Comparison of ENCODE assay signal across 8 mouse cellular contexts in genomic region chr8:119440250-119440951, GRCm38 (mm10). TPM values are rescaled to one million over a fixed set of nuclear protein-coding genes. Genes with fewer than 3 reads are reported as not detected.
A peak's percentile ranks its signal among the peaks of the same experiment; 100 is the strongest.
DNase-seq lines count a peak whose midpoint lies in the region; ATAC-seq and TF ChIP-seq lines count a peak whose summit lies in the region.

No protein-coding gene starts in this region.

- no peaks in the 10 kb centered on the region for H3K36me3 ChIP-seq in ES-Bruce4 (ENCODE audit: control insufficient read depth, insufficient read depth, low read length, poor library complexity, severe bottlenecking)
- no peaks in the 10 kb centered on the region for H3K36me3 ChIP-seq in embryonic facial prominence, embryonic 14.5 days (ENCODE audit: control insufficient read depth, insufficient read depth, low read length)
- H3K36me3 ChIP-seq in heart, embryonic 11.5 days (ENCODE audit: control insufficient read depth, insufficient read depth, low read length): no peaks in the 10 kb centered on the region
- H3K36me3 ChIP-seq in kidney, embryonic 14.5 days (ENCODE audit: control insufficient read depth, insufficient read depth, low read length): no peaks in the 10 kb centered on the region
- peaks cover 11% of the 10 kb centered on the region for H3K36me3 ChIP-seq in liver, embryonic 16.5 days (ENCODE audit: control insufficient read depth, insufficient read depth)
- H3K36me3 ChIP-seq in neural tube, embryonic 15.5 days: no peaks in the 10 kb centered on the region

- no peak overlapping the region for H3K4me3 ChIP-seq in ES-Bruce4 (ENCODE audit: low read depth, low read length)
- no peak overlapping the region for H3K4me3 ChIP-seq in embryonic facial prominence, embryonic 14.5 days (ENCODE audit: low read depth, low read length)
- H3K4me3 ChIP-seq in heart, embryonic 11.5 days (ENCODE audit: low read depth, low read length): no peak overlapping the region
- H3K4me3 ChIP-seq in kidney, embryonic 14.5 days (ENCODE audit: low read length): no peak overlapping the region
- no peak overlapping the region for H3K4me3 ChIP-seq in liver, embryonic 16.5 days (ENCODE audit: low read depth, low read length)
- no peak overlapping the region for H3K4me3 ChIP-seq in neural tube, embryonic 15.5 days (replicated peaks)

- no peak overlapping the region for H3K9ac ChIP-seq in ES-Bruce4 (ENCODE audit: low read depth, poor library complexity, severe bottlenecking)
- H3K9ac ChIP-seq in embryonic facial prominence, embryonic 14.5 days (ENCODE audit: low read depth, low read length): no peak overlapping the region
- no peak overlapping the region for H3K9ac ChIP-seq in heart, embryonic 11.5 days (ENCODE audit: low read depth, low read length)
- no peak overlapping the region for H3K9ac ChIP-seq in kidney, embryonic 14.5 days (ENCODE audit: low read depth, low read length)
- H3K9ac ChIP-seq in liver, embryonic 16.5 days (ENCODE audit: low read depth, low read length): no peak overlapping the region
- H3K9ac ChIP-seq in neural tube, embryonic 15.5 days (replicated peaks): no peak overlapping the region

- ATAC-seq in embryonic facial prominence, embryonic 14.5 days (ENCODE audit: low read depth): peak; percentile 60
- ATAC-seq in heart, embryonic 11.5 days (replicated peaks; ENCODE audit: insufficient number of reproducible peaks, low FRiP score, low TSS enrichment): no peak
- peak; percentile 76 for ATAC-seq in kidney, embryonic 14.5 days (ENCODE audit: low FRiP score, low TSS enrichment)
- ATAC-seq in liver, embryonic 16.5 days (ENCODE audit: low read depth): peak; percentile 22
- ATAC-seq in neural tube, embryonic 15.5 days (ENCODE audit: low FRiP score): 0 out of 2 replicates have a peak, but pooled peaks have one; percentile 25

- TF ChIP-seq POLR2A in ES-Bruce4 (IDR thresholded peaks at IDR 0.05; ENCODE audit: insufficient read depth, low read length): no peak

- TF ChIP-seq CTCF in ES-Bruce4 (IDR thresholded peaks at IDR 0.05; ENCODE audit: low read depth, low read length): peak; percentile 55

- no peak overlapping the region for H3K27ac ChIP-seq in ES-Bruce4 (ENCODE audit: insufficient read depth, low read length)
- peak overlapping the region; percentile 63 for H3K27ac ChIP-seq in embryonic facial prominence, embryonic 14.5 days (replicated peaks; ENCODE audit: low read depth, low read length)
- no peak overlapping the region for H3K27ac ChIP-seq in heart, embryonic 11.5 days (ENCODE audit: low read depth, low read length)
- H3K27ac ChIP-seq in kidney, embryonic 14.5 days (ENCODE audit: low read depth, low read length): peak overlapping the region; percentile 37; the same call in 1 of the 2 replicates
- H3K27ac ChIP-seq in liver, embryonic 16.5 days (ENCODE audit: low read length): no peak overlapping the region
- H3K27ac ChIP-seq in neural tube, embryonic 15.5 days (replicated peaks): peak overlapping the region; percentile 28; the same call in 1 of the 2 replicates

- H3K27me3 ChIP-seq in ES-Bruce4 (ENCODE audit: control insufficient read depth, insufficient read depth, low read length, poor library complexity, severe bottlenecking): no peaks in the 10 kb centered on the region
- no peaks in the 10 kb centered on the region for H3K27me3 ChIP-seq in embryonic facial prominence, embryonic 14.5 days (replicated peaks; ENCODE audit: control insufficient read depth, insufficient read depth, low read length)
- peaks cover 21% of the 10 kb centered on the region for H3K27me3 ChIP-seq in heart, embryonic 11.5 days (ENCODE audit: control insufficient read depth, insufficient read depth, low read length)
- H3K27me3 ChIP-seq in kidney, embryonic 14.5 days (ENCODE audit: control insufficient read depth, insufficient read depth, low read length): peaks cover 4% of the 10 kb centered on the region; the same call in 1 of the 2 replicates
- H3K27me3 ChIP-seq in liver, embryonic 16.5 days (ENCODE audit: control insufficient read depth, insufficient read depth, low read depth, low read length): 0 out of 2 replicates have a peak, but pooled peaks cover under 1% of the 10 kb centered on the region
- peaks cover 3% of the 10 kb centered on the region for H3K27me3 ChIP-seq in neural tube, embryonic 15.5 days (replicated peaks)

- DNase-seq in adrenal gland, adult 8-10 months: peak; percentile 86
- peak; percentile 90 for DNase-seq in embryonic facial prominence, embryonic 14.5 days (ENCODE audit: low spot score)
- peak; percentile 71 for DNase-seq in urinary bladder, postnatal 25 days (ENCODE audit: low spot score)

- no peaks in the 10 kb centered on the region for H3K4me1 ChIP-seq in ES-Bruce4 (ENCODE audit: control insufficient read depth, insufficient read depth, low read length)
- peaks cover 9% of the 10 kb centered on the region for H3K4me1 ChIP-seq in embryonic facial prominence, embryonic 14.5 days (ENCODE audit: control insufficient read depth, insufficient read depth, low read length)
- H3K4me1 ChIP-seq in heart, embryonic 11.5 days (ENCODE audit: control insufficient read depth, insufficient read depth, low read length): peaks cover 9% of the 10 kb centered on the region; the same call in 1 of the 2 replicates
- H3K4me1 ChIP-seq in kidney, embryonic 14.5 days (ENCODE audit: control insufficient read depth, insufficient read depth, low read length): peaks cover 26% of the 10 kb centered on the region
- H3K4me1 ChIP-seq in liver, embryonic 16.5 days (ENCODE audit: control insufficient read depth, low read depth, low read length): peaks cover 8% of the 10 kb centered on the region
- H3K4me1 ChIP-seq in neural tube, embryonic 15.5 days: peaks cover 19% of the 10 kb centered on the region

- 14% methylated on average over 16 of the region's 16 CpGs for WGBS in embryonic facial prominence, embryonic 14.5 days
- WGBS in heart, embryonic 11.5 days (ENCODE audit: insufficient replicate concordance): 13% methylated on average over 16 of the region's 16 CpGs
- 16% methylated on average over 16 of the region's 16 CpGs for WGBS in kidney, embryonic 14.5 days
- WGBS in liver, embryonic 16.5 days (ENCODE audit: insufficient replicate concordance): 21% methylated on average over 16 of the region's 16 CpGs
- 13% methylated on average over 16 of the region's 16 CpGs for WGBS in neural tube, embryonic 15.5 days

- H3K9me3 ChIP-seq in ES-Bruce4 (replicated peaks; ENCODE audit: control insufficient read depth, insufficient read depth, low read length, poor library complexity, severe bottlenecking): no peaks in the 10 kb centered on the region
- H3K9me3 ChIP-seq in embryonic facial prominence, embryonic 14.5 days (ENCODE audit: control insufficient read depth, low read length): no peaks in the 10 kb centered on the region
- H3K9me3 ChIP-seq in heart, embryonic 11.5 days (replicated peaks; ENCODE audit: control insufficient read depth, low read length): no peaks in the 10 kb centered on the region
- H3K9me3 ChIP-seq in kidney, embryonic 14.5 days (ENCODE audit: control insufficient read depth, low read length): no peaks in the 10 kb centered on the region
- no peaks in the 10 kb centered on the region for H3K9me3 ChIP-seq in liver, embryonic 16.5 days (replicated peaks; ENCODE audit: control insufficient read depth, low read length)
- no peaks in the 10 kb centered on the region for H3K9me3 ChIP-seq in neural tube, embryonic 15.5 days (replicated peaks)

- H3K4me2 ChIP-seq in embryonic facial prominence, embryonic 14.5 days (ENCODE audit: low read depth, low read length): peak overlapping the region; percentile 28; the same call in 1 of the 2 replicates
- H3K4me2 ChIP-seq in heart, embryonic 11.5 days: peak overlapping the region; percentile 48
- peak overlapping the region; percentile 10; the same call in 1 of the 2 replicates for H3K4me2 ChIP-seq in kidney, embryonic 14.5 days (replicated peaks; ENCODE audit: low read depth, low read length)
- peak overlapping the region; percentile 39 for H3K4me2 ChIP-seq in liver, embryonic 16.5 days (ENCODE audit: low read depth, low read length)
- H3K4me2 ChIP-seq in neural tube, embryonic 15.5 days: peak overlapping the region; percentile 23

- peak; percentile 58; the same call in 1 of the 2 replicates for TF ChIP-seq EP300 in ES-Bruce4 (IDR thresholded peaks at IDR 0.05; ENCODE audit: insufficient read depth, low read depth, low read length)

RNA-seq across cellular contexts. Expression of gene Necab2, which starts 6.1 kb away (rescaled TPM):
- polyA plus RNA-seq in ES-Bruce4 (2011; ENCODE audit: insufficient read depth, insufficient read length, low read depth, missing spikeins): 3.8 and 4.3 TPM in 2 replicates
- total RNA-seq in adrenal gland, adult 8-10 months (2022): 10 to 100 TPM in 3 of 4 experiments, 1 to 10 TPM in 1; 9.9 to 13.7 (median 11.9) TPM
- polyA plus RNA-seq in embryonic facial prominence, embryonic 14.5 days (2014; fragmentation: Nextera tagmentation; extraction: Ambion mirVana): 3.2 and 3.7 TPM in 2 replicates
- polyA plus RNA-seq in heart, embryonic 11.5 days (2014; fragmentation: Nextera tagmentation; extraction: Ambion mirVana): 1.4 and 2.0 TPM in 2 replicates
- 4.6 and 5.0 TPM in 2 replicates for polyA plus RNA-seq in kidney, embryonic 14.5 days (2014; fragmentation: Nextera tagmentation; extraction: Ambion mirVana)
- 0.04 TPM in 1 of 2 replicates, not detected in the other for polyA plus RNA-seq in liver, embryonic 16.5 days (2015; fragmentation: Nextera tagmentation; extraction: Ambion mirVana)
- 35.3 and 45.3 TPM in 2 replicates for polyA plus RNA-seq in neural tube, embryonic 15.5 days (2015; fragmentation: Nextera tagmentation; extraction: Ambion mirVana)

RNA-seq across cellular contexts. Expression of gene Osgin1, which starts 6.5 kb away (rescaled TPM):
- polyA plus RNA-seq in ES-Bruce4 (2011; ENCODE audit: insufficient read depth, insufficient read length, low read depth, missing spikeins): not detected in 2 replicates
- 100 to 1,000 TPM in 3 of 4 experiments, 10 to 100 TPM in 1; 77.7 to 149 (median 123) TPM for total RNA-seq in adrenal gland, adult 8-10 months (2022)
- 1.7 and 2.1 TPM in 2 replicates for polyA plus RNA-seq in embryonic facial prominence, embryonic 14.5 days (2014; fragmentation: Nextera tagmentation; extraction: Ambion mirVana)
- 0.39 and 0.94 TPM in 2 replicates for polyA plus RNA-seq in heart, embryonic 11.5 days (2014; fragmentation: Nextera tagmentation; extraction: Ambion mirVana)
- 0.71 and 1.2 TPM in 2 replicates for polyA plus RNA-seq in kidney, embryonic 14.5 days (2014; fragmentation: Nextera tagmentation; extraction: Ambion mirVana)
- polyA plus RNA-seq in liver, embryonic 16.5 days (2015; fragmentation: Nextera tagmentation; extraction: Ambion mirVana): 47.3 and 57.9 TPM in 2 replicates
- 0.35 and 0.82 TPM in 2 replicates for polyA plus RNA-seq in neural tube, embryonic 15.5 days (2015; fragmentation: Nextera tagmentation; extraction: Ambion mirVana)

RNA-seq across cellular contexts. Expression of gene Mlycd, which starts 45.7 kb away (rescaled TPM):
- 6.9 and 7.4 TPM in 2 replicates for polyA plus RNA-seq in ES-Bruce4 (2011; ENCODE audit: insufficient read depth, insufficient read length, low read depth, missing spikeins)
- total RNA-seq in adrenal gland, adult 8-10 months (2022): 10 to 100 TPM; 46.6 to 60.5 (median 54.6) TPM
- polyA plus RNA-seq in embryonic facial prominence, embryonic 14.5 days (2014; fragmentation: Nextera tagmentation; extraction: Ambion mirVana): 17.4 and 17.7 TPM in 2 replicates
- polyA plus RNA-seq in heart, embryonic 11.5 days (2014; fragmentation: Nextera tagmentation; extraction: Ambion mirVana): 14.2 and 19.0 TPM in 2 replicates
- 10.8 and 12.1 TPM in 2 replicates for polyA plus RNA-seq in kidney, embryonic 14.5 days (2014; fragmentation: Nextera tagmentation; extraction: Ambion mirVana)
- 10.0 and 12.1 TPM in 2 replicates for polyA plus RNA-seq in liver, embryonic 16.5 days (2015; fragmentation: Nextera tagmentation; extraction: Ambion mirVana)
- polyA plus RNA-seq in neural tube, embryonic 15.5 days (2015; fragmentation: Nextera tagmentation; extraction: Ambion mirVana): 15.8 and 16.0 TPM in 2 replicates

Comparison
In these comparisons a context has a peak if more than half of its experiments do, and no peak if none do; other contexts are left out.
1. H3K27ac ChIP-seq: peak in embryonic facial prominence, embryonic 14.5 days (single experiment), kidney, embryonic 14.5 days (single experiment) and neural tube, embryonic 15.5 days (single experiment); none in ES-Bruce4 (single experiment), heart, embryonic 11.5 days (single experiment) and liver, embryonic 16.5 days (single experiment).
2. RNA of gene Osgin1, which starts 6.5 kb away (polyA plus RNA-seq): 47.3 to 57.9 TPM in liver, embryonic 16.5 days; 1.7 to 2.1 TPM in embryonic facial prominence, embryonic 14.5 days, 0.71 to 1.2 TPM in kidney, embryonic 14.5 days, 0.39 to 0.94 TPM in heart, embryonic 11.5 days, 0.35 to 0.82 TPM in neural tube, embryonic 15.5 days and not detected in ES-Bruce4; every median in the first group is over 10 times any median in the second.
3. Peak in every context shown above with its lines, with median percentiles within 50 percentile points of each other: DNase-seq and H3K4me2 ChIP-seq.